8 mouse cellular contexts compared by ENCODE assay signal in the genomic region with DNA sequence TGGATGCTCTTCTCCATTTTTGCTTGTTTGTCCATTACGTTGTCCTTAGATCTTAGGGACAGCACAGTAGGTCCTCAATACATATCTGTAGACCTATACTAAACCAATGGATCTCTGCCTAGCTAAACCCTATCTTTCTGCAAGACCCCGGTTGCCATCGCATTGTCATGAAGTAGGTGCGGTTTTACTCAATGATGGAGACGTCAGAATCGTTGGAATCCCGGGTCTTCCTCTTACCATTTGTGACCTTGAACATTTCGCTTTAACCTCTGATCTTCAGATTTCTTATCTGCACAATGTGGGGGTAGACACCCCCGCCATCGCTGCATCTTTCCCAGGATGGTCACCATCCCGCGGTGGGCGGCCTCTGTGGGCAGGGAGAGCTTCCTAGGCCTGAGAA. TPM values are rescaled to one million over a fixed set of nuclear protein-coding genes. Genes with fewer than 3 reads are reported as not detected.
A peak's percentile ranks its signal among the peaks of the same experiment; 100 is the strongest.
DNase-seq lines count a peak whose midpoint lies in the region; ATAC-seq and TF ChIP-seq lines count a peak whose summit lies in the region.

No protein-coding gene starts in this region.

- no peaks in the 10 kb centered on the region for H3K36me3 ChIP-seq in kidney, adult 2 months (ENCODE audit: control insufficient read depth, insufficient read depth, low read length)
- H3K36me3 ChIP-seq in embryonic facial prominence, embryonic 10.5 days (replicated peaks), result no peaks in the 10 kb centered on the region
- H3K36me3 ChIP-seq in hindbrain, embryonic 15.5 days, result 0 out of 2 replicates have a peak, but pooled peaks cover 2% of the 10 kb centered on the region
- no peaks in the 10 kb centered on the region for H3K36me3 ChIP-seq in midbrain, embryonic 13.5 days

- no peaks in the 10 kb centered on the region for H3K9me3 ChIP-seq in embryonic facial prominence, embryonic 10.5 days
- H3K9me3 ChIP-seq in hindbrain, embryonic 15.5 days, result no peaks in the 10 kb centered on the region
- H3K9me3 ChIP-seq in midbrain, embryonic 13.5 days, result no peaks in the 10 kb centered on the region

- no peaks in the 10 kb centered on the region for H3K4me1 ChIP-seq in kidney, adult 2 months (ENCODE audit: control insufficient read depth, insufficient read depth, low read length)
- peaks cover 12% of the 10 kb centered on the region for H3K4me1 ChIP-seq in embryonic facial prominence, embryonic 10.5 days
- H3K4me1 ChIP-seq in hindbrain, embryonic 15.5 days (replicated peaks), result peaks cover 27% of the 10 kb centered on the region
- peaks cover 26% of the 10 kb centered on the region for H3K4me1 ChIP-seq in midbrain, embryonic 13.5 days (replicated peaks)

- H3K4me2 ChIP-seq in hindbrain, embryonic 15.5 days, result peak overlapping the region; percentile 90
- peak overlapping the region; percentile 96 for H3K4me2 ChIP-seq in midbrain, embryonic 13.5 days (replicated peaks)

- peaks cover 5% of the 10 kb centered on the region for H3K27me3 ChIP-seq in kidney, adult 2 months (replicated peaks; ENCODE audit: control insufficient read depth, insufficient read depth, low read length)
- peaks cover 80% of the 10 kb centered on the region for H3K27me3 ChIP-seq in embryonic facial prominence, embryonic 10.5 days (replicated peaks; ENCODE audit: low read depth, poor library complexity, severe bottlenecking)
- H3K27me3 ChIP-seq in hindbrain, embryonic 15.5 days, result peaks cover 8% of the 10 kb centered on the region; the same call in 1 of the 2 replicates
- peaks cover 70% of the 10 kb centered on the region for H3K27me3 ChIP-seq in midbrain, embryonic 13.5 days

- ATAC-seq in hindbrain, embryonic 15.5 days (ENCODE audit: low FRiP score, low read depth), result no peak
- ATAC-seq in midbrain, embryonic 13.5 days, result peak; percentile 39; the same call in 1 of the 2 replicates

- TF ChIP-seq POLR2A in kidney, adult 2 months (IDR thresholded peaks at IDR 0.05; ENCODE audit: low read depth, low read length), result no peak

- H3K9ac ChIP-seq in hindbrain, embryonic 15.5 days, result peak overlapping the region; percentile 85
- H3K9ac ChIP-seq in midbrain, embryonic 13.5 days (replicated peaks), result peak overlapping the region; percentile 84

- no peak for TF ChIP-seq CTCF in kidney, adult 2 months (conservative IDR thresholded peaks at IDR 0.05; ENCODE audit: insufficient read depth, insufficient read length, low read depth, low read length)

- WGBS in kidney, adult 2 months, result 17% methylated on average over 13 of the region's 13 CpGs
- WGBS in embryonic facial prominence, embryonic 10.5 days, result 15% methylated on average over 13 of the region's 13 CpGs
- WGBS in hindbrain, embryonic 15.5 days, result 13% methylated on average over 13 of the region's 13 CpGs
- 11% methylated on average over 13 of the region's 13 CpGs for WGBS in midbrain, embryonic 13.5 days

- no peak overlapping the region for H3K27ac ChIP-seq in kidney, adult 2 months (ENCODE audit: insufficient read depth, low read depth, low read length)
- no peak overlapping the region for H3K27ac ChIP-seq in embryonic facial prominence, embryonic 10.5 days (replicated peaks)
- H3K27ac ChIP-seq in hindbrain, embryonic 15.5 days (replicated peaks), result peak overlapping the region; percentile 90
- 0 out of 2 replicates have a peak overlapping the region, but pooled peaks have one; percentile 19 for H3K27ac ChIP-seq in midbrain, embryonic 13.5 days

- H3K4me3 ChIP-seq in kidney, adult 2 months (ENCODE audit: insufficient read depth, low read depth, low read length), result peak overlapping the region; percentile 42; the same call in 1 of the 2 replicates
- H3K4me3 ChIP-seq in embryonic facial prominence, embryonic 10.5 days, result peak overlapping the region; percentile 72
- peak overlapping the region; percentile 82 for H3K4me3 ChIP-seq in hindbrain, embryonic 15.5 days
- peak overlapping the region; percentile 75 for H3K4me3 ChIP-seq in midbrain, embryonic 13.5 days (replicated peaks)

- no peak for DNase-seq in kidney, adult 2 months
- no peak for DNase-seq in kidney, adult 9 months
- DNase-seq in embryonic facial prominence, embryonic 10.5 days (ENCODE audit: low spot score), result no peak
- DNase-seq in adrenal gland, postnatal 25 days, result no peak
- no peak for DNase-seq in adrenal gland, adult 2 months
- DNase-seq in spleen, postnatal 4 days (ENCODE audit: low spot score in 2 of 2), result no peak

RNA-seq across cellular contexts. Expression of gene Wfs1, which starts 38.7 kb away (rescaled TPM):
- polyA plus RNA-seq in kidney, adult 2 months (2012; rRNA removed), result 18.8 and 20.0 TPM in 2 replicates
- polyA plus RNA-seq in embryonic facial prominence, embryonic 10.5 days (2016; fragmentation: Nextera tagmentation; extraction: Ambion mirVana), result 7.3 and 10.0 TPM in 2 replicates
- 8.8 TPM in 2 replicates for polyA plus RNA-seq in hindbrain, embryonic 15.5 days (2015; fragmentation: Nextera tagmentation; extraction: Ambion mirVana)
- 6.3 and 6.5 TPM in 2 replicates for polyA plus RNA-seq in midbrain, embryonic 13.5 days (2015; fragmentation: Nextera tagmentation; extraction: Ambion mirVana)
- 49.0 and 64.9 TPM in 2 replicates for total RNA-seq in adrenal gland, postnatal 25 days (2021)
- total RNA-seq in adrenal gland, adult 2 months (2021), result 100 to 1,000 TPM in 1 of 2 experiments, 10 to 100 TPM in 1; 32.6 to 122 TPM
- 39.2 and 91.2 TPM in 2 replicates for polyA plus RNA-seq in adrenal gland, adult 2 months (2012; rRNA removed)

RNA-seq across cellular contexts. Expression of gene Gm1043, which starts 57.5 kb away (rescaled TPM):
- 0.08 TPM in 2 replicates for polyA plus RNA-seq in kidney, adult 2 months (2012; rRNA removed)
- not detected in 2 replicates for polyA plus RNA-seq in embryonic facial prominence, embryonic 10.5 days (2016; fragmentation: Nextera tagmentation; extraction: Ambion mirVana)
- 1.5 and 2.2 TPM in 2 replicates for polyA plus RNA-seq in hindbrain, embryonic 15.5 days (2015; fragmentation: Nextera tagmentation; extraction: Ambion mirVana)
- 1.1 and 1.3 TPM in 2 replicates for polyA plus RNA-seq in midbrain, embryonic 13.5 days (2015; fragmentation: Nextera tagmentation; extraction: Ambion mirVana)
- 0.24 TPM in 1 of 2 replicates, not detected in the other for total RNA-seq in adrenal gland, postnatal 25 days (2021)
- total RNA-seq in adrenal gland, adult 2 months (2021), result under 1 TPM; 0.23 to 0.52 TPM
- polyA plus RNA-seq in adrenal gland, adult 2 months (2012; rRNA removed), result 0.03 and 0.68 TPM in 2 replicates

Comparison
In these comparisons a context has a peak if more than half of its experiments do, and no peak if none do; other contexts are left out.
1. H3K27ac ChIP-seq: peak in hindbrain, embryonic 15.5 days (single experiment) and midbrain, embryonic 13.5 days (single experiment); none in kidney, adult 2 months (single experiment) and embryonic facial prominence, embryonic 10.5 days (single experiment).
2. Peak in every context shown above with its lines, with median percentiles within 50 percentile points of each other: H3K4me3 ChIP-seq.